Mouse (Mus musculus) CH12.LX (cell line): ENCODE results near the gene Itpr3. TPM values are rescaled to one million over a fixed set of nuclear protein-coding genes. Genes with fewer than 3 reads are reported as not detected.

Experiments used
- DNase-seq: peaks from one replicate; pipeline ENCODE4 v3.0.0-alpha.2; 2013; ENCODE audit errors: extremely low read depth
- H3K27ac ChIP-seq: 2 replicates; pipeline ENCODE4 v1.5.1; 2012; ENCODE audit warnings: low read depth, mild to moderate bottlenecking, control low read depth, moderate library complexity; ENCODE audit not compliant: insufficient read depth
- H3K27me3 ChIP-seq: replicated peaks from 2 replicates; pipeline ENCODE3; 2012; ENCODE audit warnings: inconsistent platforms
- H3K36me3 ChIP-seq, 2 experiments: replicated peaks in 1 of 2; 2 replicates each; pipeline versions ENCODE3 to v1.6.1; 2012; ENCODE audit warnings: inconsistent platforms in 1 of 2, low read length in 1 of 2, mild to moderate bottlenecking in 1 of 2, mixed read lengths in 1 of 2, moderate library complexity in 1 of 2; ENCODE audit not compliant: control insufficient read depth in 1 of 2, insufficient read depth in 1 of 2
- H3K4me1 ChIP-seq, 2 experiments: 2 replicates each; pipeline ENCODE4 v1.6.1; 2012; ENCODE audit warnings: inconsistent platforms in 1 of 2, moderate library complexity in 1 of 2; ENCODE audit not compliant: insufficient read depth in 2 of 2, control insufficient read depth in 1 of 2
- H3K4me2 ChIP-seq: 2 replicates; pipeline ENCODE4 v1.6.1; 2012; ENCODE audit warnings: low read depth, mild to moderate bottlenecking, control low read depth; ENCODE audit not compliant: poor library complexity, insufficient read depth, severe bottlenecking
- H3K4me3 ChIP-seq, 3 experiments: fragments of 150-350 bp in 1 of 3; sonication (generic) in 1 of 3; replicated peaks in 1 of 3; 2 replicates each; pipeline versions ENCODE3 to v1.5.1; 2011 to 2012; ENCODE audit warnings: low read depth in 2 of 3, low read length in 2 of 3, mild to moderate bottlenecking in 2 of 3, moderate library complexity in 2 of 3, control low read depth in 1 of 3, improper control_type of control experiment in 1 of 3, inconsistent platforms in 1 of 3, mixed read lengths in 1 of 3; ENCODE audit not compliant: poor library complexity in 1 of 3
- H3K79me2 ChIP-seq: replicated peaks from 2 replicates; pipeline ENCODE4 v1.6.1; 2012; ENCODE audit warnings: mild to moderate bottlenecking, moderate library complexity; ENCODE audit not compliant: control insufficient read depth, poor library complexity, insufficient read depth, severe bottlenecking; ENCODE audit errors: extremely low read depth
- H3K9ac ChIP-seq: 2 replicates; pipeline ENCODE4 v1.6.1; 2012; ENCODE audit warnings: low read depth, mild to moderate bottlenecking, control low read depth, moderate library complexity; ENCODE audit not compliant: insufficient read depth
- H3K9me3 ChIP-seq: replicated peaks from 2 replicates; pipeline ENCODE3; 2012; ENCODE audit warnings: low read length, inconsistent platforms, mixed read lengths
- BHLHE40 ChIP-seq: IDR thresholded peaks from 2 replicates; pipeline ENCODE4 v1.6.1; 2011; ENCODE audit warnings: mild to moderate bottlenecking, low read depth, low read length, improper control_type of control experiment
- CHD2 ChIP-seq: IDR thresholded peaks from 2 replicates; pipeline ENCODE4 v1.6.1; 2011; ENCODE audit warnings: low read length, improper control_type of control experiment
- CTCF ChIP-seq, 2 experiments: IDR thresholded peaks in 1 of 2; conservative IDR thresholded peaks in 1 of 2; 2 replicates each; pipeline ENCODE4 v1.5.1; 2011 to 2012; ENCODE audit warnings: low read depth in 2 of 2, low read length in 2 of 2, improper control_type of control experiment in 1 of 2, inconsistent platforms in 1 of 2, mild to moderate bottlenecking in 1 of 2, moderate library complexity in 1 of 2
- ETS1 ChIP-seq: conservative IDR thresholded peaks from 2 replicates; pipeline ENCODE4 v1.6.1; 2012; ENCODE audit warnings: low read depth, mild to moderate bottlenecking, inconsistent platforms, low read length, improper control_type of control experiment, moderate library complexity
- IRF4 ChIP-seq: IDR thresholded peaks from 2 replicates; pipeline ENCODE4 v1.6.1; 2014; ENCODE audit warnings: low read depth, mild to moderate bottlenecking, inconsistent platforms, low read length, improper control_type of control experiment
- JUN ChIP-seq: IDR thresholded peaks from 2 replicates; pipeline ENCODE4 v1.6.1; 2011; ENCODE audit warnings: low read depth, mild to moderate bottlenecking, low read length, improper control_type of control experiment, moderate library complexity; ENCODE audit not compliant: insufficient read depth
- KAT2A ChIP-seq: IDR thresholded peaks from 2 replicates; pipeline ENCODE4 v1.6.1; 2012; ENCODE audit warnings: low read length, improper control_type of control experiment, inconsistent platforms; ENCODE audit not compliant: insufficient replicate concordance
- MAFK ChIP-seq: IDR thresholded peaks from 2 replicates; pipeline ENCODE4 v1.6.1; 2011; ENCODE audit warnings: low read length, improper control_type of control experiment; ENCODE audit not compliant: insufficient replicate concordance
- MAZ ChIP-seq: IDR thresholded peaks from 2 replicates; pipeline ENCODE4 v1.6.1; 2012; ENCODE audit warnings: low read depth, mild to moderate bottlenecking, inconsistent platforms, low read length, improper control_type of control experiment, moderate library complexity
- MEF2A ChIP-seq: IDR thresholded peaks from 2 replicates; pipeline ENCODE4 v1.6.1; 2014; ENCODE audit warnings: low read depth, mild to moderate bottlenecking, inconsistent platforms, low read length, improper control_type of control experiment, borderline replicate concordance
- MYC ChIP-seq: IDR thresholded peaks from 2 replicates; pipeline ENCODE4 v1.6.1; 2011; ENCODE audit warnings: low read depth, mild to moderate bottlenecking, improper control_type of control experiment, low read length
- PAX5 ChIP-seq: IDR thresholded peaks from 2 replicates; pipeline ENCODE4 v1.6.1; 2012; ENCODE audit warnings: low read length, inconsistent platforms, mixed read lengths
- POLR2A ChIP-seq: IDR thresholded peaks from 2 replicates; pipeline ENCODE4 v1.6.1; 2011; ENCODE audit warnings: low read depth, mild to moderate bottlenecking, improper control_type of control experiment, low read length
- RAD21 ChIP-seq: IDR thresholded peaks from 2 replicates; pipeline ENCODE4 v1.6.1; 2011; ENCODE audit warnings: low read depth, mild to moderate bottlenecking, low read length, improper control_type of control experiment, moderate library complexity
- RCOR1 ChIP-seq: conservative IDR thresholded peaks from 2 replicates; pipeline ENCODE4 v1.6.1; 2012; ENCODE audit warnings: low read depth, mild to moderate bottlenecking, inconsistent platforms, low read length, improper control_type of control experiment
- SMC3 ChIP-seq: IDR thresholded peaks from 2 replicates; pipeline ENCODE4 v1.6.1; 2011; ENCODE audit warnings: low read depth, low read length, improper control_type of control experiment
- TBP ChIP-seq: conservative IDR thresholded peaks from 2 replicates; pipeline ENCODE4 v1.6.1; 2011; ENCODE audit warnings: low read depth, low read length, improper control_type of control experiment
- TCF12 ChIP-seq: IDR thresholded peaks from 2 replicates; pipeline ENCODE4 v1.6.1; 2014; ENCODE audit warnings: low read depth, mild to moderate bottlenecking, inconsistent platforms, low read length, improper control_type of control experiment
- USF2 ChIP-seq: conservative IDR thresholded peaks from 2 replicates; pipeline ENCODE4 v1.6.1; 2011; ENCODE audit warnings: low read depth, low read length, improper control_type of control experiment
- ZMIZ1 ChIP-seq: IDR thresholded peaks from 2 replicates; pipeline ENCODE4 v1.6.1; 2012; ENCODE audit warnings: low read depth, mild to moderate bottlenecking, inconsistent platforms, low read length, improper control_type of control experiment
- ZNF384 ChIP-seq: IDR thresholded peaks from 2 replicates; pipeline ENCODE4 v1.6.1; 2012; ENCODE audit warnings: low read depth, low read length, improper control_type of control experiment, inconsistent platforms
- dilution Hi-C: fragments of 300-500 bp; cut with MboI; formaldehyde crosslinking; loops from 2 replicates; pipeline ENCODE4 v1.14.3; 2020; ENCODE audit warnings: low sequenced_read_pairs; ENCODE audit not compliant: extremely low pct_unique_long_range_greater_than_20kb, extremely low pct_ligation_motif_present
- in situ Hi-C: fragments of 300-500 bp; cut with MboI; formaldehyde crosslinking; loops from 3 replicates; pipeline ENCODE4 v1.14.3; 2019; ENCODE audit warnings: low sequenced_read_pairs, low pct_ligation_motif_present, low pct_unique_long_range_greater_than_20kb, mixed read lengths
- polyA plus RNA-seq: library from polyadenylated mRNA; unstranded; fragments of >175 nt; gene quantifications from 2 replicates; pipeline ENCODE4 v1.2.1, GENCODE M21; 2012; ENCODE audit warnings: low read depth; ENCODE audit not compliant: insufficient read length
- total RNA-seq, 2 experiments: library from RNA; depleted of rRNA; stranded (reverse); fragments of 300-350 nt in 1 of 2; fragments of >200 nt in 1 of 2; gene quantifications; 2 replicates each; pipeline ENCODE4 v1.2.3; 2012 to 2014

The Itpr3 gene
- total and polyA plus RNA-seq, 3 experiments: 2.5 to 11.3 (median 9.5) TPM

GRCm38 (mm10) chr17:27105698-27106470, 48.8 kb downstream of the Itpr3 start:
- Histone ChIP-seq H3K27me3 (no peaks in the 10 kb centered on the region), H3K79me2 (no peaks in the 10 kb centered on the region), H3K4me1 (peaks cover 10 to 24% of the 10 kb centered on the region in 2 experiments; a peak in 3 of 4 replicates), H3K27ac (no peak overlapping the region), H3K9me3 (peaks cover 2% of the 10 kb centered on the region), H3K9ac (no peak overlapping the region), H3K4me2 (no peak overlapping the region), H3K4me3 (no peak overlapping the region), H3K36me3 (peaks cover 18 to 81% of the 10 kb centered on the region in 2 experiments)
- dilution Hi-C loops (no loop called here), in situ Hi-C loops (no loop called here)
- TF ChIP-seq PAX5 (no peak), KAT2A (no peak), ETS1 (no peak), MEF2A (no peak), ZNF384 (no peak), MAZ (no peak), USF2 (no peak), ZMIZ1 (no peak), JUN (no peak), POLR2A (no peak), MAFK (no peak), BHLHE40 (no peak), TCF12 (no peak), SMC3 (no peak), MYC (no peak), RCOR1 (no peak), TBP (no peak), RAD21 (no peak)
- DNase-seq: peak; percentile 18

GRCm38 (mm10) chr17:27106745-27107144, 49.6 kb downstream of the Itpr3 start:
- Histone ChIP-seq H3K9me3 (peaks cover 2% of the 10 kb centered on the region), H3K9ac (no peak overlapping the region), H3K4me1 (peaks cover 10 to 24% of the 10 kb centered on the region in 2 experiments; a peak in 3 of 4 replicates), H3K4me2 (no peak overlapping the region), H3K27me3 (no peaks in the 10 kb centered on the region), H3K4me3 (no peak overlapping the region), H3K36me3 (peaks cover 20 to 81% of the 10 kb centered on the region in 2 experiments), H3K27ac (no peak overlapping the region), H3K79me2 (no peaks in the 10 kb centered on the region)
- TF ChIP-seq CTCF (conservative IDR thresholded peaks at IDR 0.05 in 1 of 2, IDR thresholded peaks at IDR 0.05 in 1 of 2; ENCODE audit: low read depth in 2 of 2, low read length in 2 of 2): peak; percentile 40 to 61
- TF ChIP-seq CHD2: no peak
- no peak for TF ChIP-seq IRF4
- TF ChIP-seq SMC3: peak; percentile 40
- TF ChIP-seq RAD21: peak; percentile 48
- DNase-seq: peak; percentile 41
- in situ Hi-C loops (no loop called here), dilution Hi-C loops (no loop called here)
